Mouse (Mus musculus) kidney, adult 2 months (tissue): ENCODE results near the gene Hectd2. TPM values are rescaled to one million over a fixed set of nuclear protein-coding genes. Genes with fewer than 3 reads are reported as not detected.
A peak's percentile ranks its signal among the peaks of the same experiment; 100 is the strongest.

Experiments used
- DNase-seq: peaks from one replicate; pipeline ENCODE4 v3.0.0; 2021
- H3K27ac ChIP-seq: fragments of 200-500 bp; 2 replicates; pipeline ENCODE4 v1.5.1; 2012; ENCODE audit warnings: low read depth, low read length, control low read depth, inconsistent platforms; ENCODE audit not compliant: insufficient read depth
- H3K27me3 ChIP-seq: fragments of 200-500 bp; replicated peaks from 2 replicates; pipeline ENCODE4 v1.6.1; 2012; ENCODE audit warnings: mild to moderate bottlenecking, moderate library complexity, low read length, inconsistent platforms; ENCODE audit not compliant: control insufficient read depth, insufficient read depth
- H3K36me3 ChIP-seq: fragments of 200-500 bp; 2 replicates; pipeline ENCODE4 v1.6.1; 2012; ENCODE audit warnings: mild to moderate bottlenecking, moderate library complexity, low read length, inconsistent platforms; ENCODE audit not compliant: control insufficient read depth, insufficient read depth
- H3K4me1 ChIP-seq: fragments of 200-500 bp; 2 replicates; pipeline ENCODE4 v1.6.1; 2011; ENCODE audit warnings: low read length; ENCODE audit not compliant: control insufficient read depth, insufficient read depth
- H3K4me3 ChIP-seq: fragments of 200-500 bp; 2 replicates; pipeline ENCODE4 v1.5.1; 2011; ENCODE audit warnings: mild to moderate bottlenecking, low read depth, low read length, control low read depth; ENCODE audit not compliant: insufficient read depth
- CTCF ChIP-seq: fragments of 200-500 bp; conservative IDR thresholded peaks from 2 replicates; pipeline ENCODE4 v1.5.1; 2011; ENCODE audit warnings: low read depth, mild to moderate bottlenecking, control low read depth, low read length, moderate library complexity, mixed read lengths; ENCODE audit not compliant: insufficient read depth, insufficient read length
- POLR2A ChIP-seq: fragments of 200-500 bp; IDR thresholded peaks from one replicate; pipeline ENCODE4 v1.6.1; 2011; ENCODE audit warnings: low read depth, low read length, control low read depth
- WGBS: fragments of 180-500 bp; shearing (Covaris S2); methylation state at CpG from one replicate; pipeline ENCODE4 v1.1.7; 2018; 5-methylcytosine and 5-hydroxymethylcytosine counted together
- polyA plus RNA-seq: library from polyadenylated mRNA; depleted of rRNA; stranded (reverse); fragments of >200 nt; gene quantifications from 2 replicates; pipeline ENCODE4 v1.2.3, GENCODE M21; 2012

The Hectd2 gene
- polyA plus RNA-seq, 1 experiment, result 0.41 TPM

- H3K27me3 ChIP-seq, result no peaks in the 10 kb centered on the region
- H3K4me3 ChIP-seq, result no peak overlapping the region
- H3K4me1 ChIP-seq, result 0 out of 2 replicates have a peak, but pooled peaks cover 4% of the 10 kb centered on the region
- no peak for DNase-seq
- 76% methylated on average over 6 of the region's 6 CpGs for WGBS
- TF ChIP-seq CTCF (no peak), POLR2A (no peak)
- no peak overlapping the region for H3K27ac ChIP-seq
- no peaks in the 10 kb centered on the region for H3K36me3 ChIP-seq
These were observed 91.0 kb downstream of the Hectd2 start for GRCm38 (mm10) chr19:36645308-36645889.

DNA sequence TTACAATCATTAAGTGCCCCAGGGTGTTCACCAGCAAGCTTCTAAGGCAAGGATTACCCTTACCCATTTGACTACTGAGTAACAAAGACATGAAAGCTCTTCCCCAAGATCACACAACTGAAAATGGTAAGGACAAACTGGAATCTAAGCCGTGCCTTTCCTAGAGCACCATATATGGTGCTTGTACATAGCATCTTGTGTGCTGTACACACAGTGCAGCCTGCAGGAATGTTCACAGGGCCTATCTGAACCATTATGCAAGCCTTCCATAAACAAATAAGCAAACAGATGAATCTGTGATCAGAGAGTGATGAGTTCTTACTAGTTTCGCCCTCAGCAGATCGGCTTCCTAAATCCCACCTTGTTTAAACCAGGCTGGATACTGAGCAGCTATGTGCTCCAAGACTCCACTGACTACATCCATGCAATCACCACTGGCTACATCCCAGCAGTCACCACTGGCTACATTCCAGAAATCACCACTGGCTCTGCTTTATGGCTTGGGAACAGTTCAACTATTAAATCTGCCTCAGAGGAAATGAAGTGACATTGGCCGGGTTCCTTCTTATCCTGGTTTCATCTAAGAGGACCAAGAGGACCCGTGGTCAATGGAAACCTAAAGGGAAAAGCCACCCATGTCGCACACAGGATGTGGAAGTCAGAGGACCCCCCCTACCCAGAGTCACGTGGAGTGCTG lies 91.8 kb downstream of the Hectd2 start:
- H3K27me3 ChIP-seq, result no peaks in the 10 kb centered on the region
- no peak overlapping the region for H3K4me3 ChIP-seq
- H3K27ac ChIP-seq, result no peak overlapping the region
- H3K36me3 ChIP-seq, result no peaks in the 10 kb centered on the region
- TF ChIP-seq CTCF, result no peak
- no peak for TF ChIP-seq POLR2A
- WGBS, result 54% methylated on average over 7 of the region's 7 CpGs
- DNase-seq, result peak; percentile 52
- H3K4me1 ChIP-seq, result 0 out of 2 replicates have a peak, but pooled peaks cover 4% of the 10 kb centered on the region

DNA sequence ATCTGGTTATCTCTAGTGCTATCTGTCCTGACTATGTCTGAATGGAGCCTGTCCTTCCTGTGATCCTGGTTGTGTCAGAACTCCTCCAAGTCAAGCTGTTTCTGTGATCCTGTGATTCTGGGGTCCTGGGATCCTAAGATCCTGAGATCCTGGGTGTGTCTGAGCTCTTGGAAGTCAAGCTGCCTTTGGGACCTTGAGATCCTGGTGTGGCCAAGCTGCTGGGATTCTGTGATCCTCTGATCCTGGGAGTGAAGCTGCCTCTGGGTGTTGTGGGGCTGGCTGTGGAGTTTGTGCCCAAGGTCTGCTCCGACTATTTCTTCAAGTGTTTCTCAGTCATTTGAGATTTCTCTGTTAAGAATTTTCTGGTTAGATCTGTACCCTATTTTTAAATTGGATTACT lies 98.2 kb downstream of the Hectd2 start:
- WGBS, result 97% methylated on average over 1 of the region's 1 CpGs
- H3K27ac ChIP-seq, result no peak overlapping the region
- H3K36me3 ChIP-seq, result no peaks in the 10 kb centered on the region
- no peak for DNase-seq
- no peaks in the 10 kb centered on the region for H3K4me1 ChIP-seq
- H3K27me3 ChIP-seq, result no peaks in the 10 kb centered on the region; the same call in 1 of the 2 replicates
- TF ChIP-seq POLR2A (no peak), CTCF (no peak)
- H3K4me3 ChIP-seq, result no peak overlapping the region

DNA sequence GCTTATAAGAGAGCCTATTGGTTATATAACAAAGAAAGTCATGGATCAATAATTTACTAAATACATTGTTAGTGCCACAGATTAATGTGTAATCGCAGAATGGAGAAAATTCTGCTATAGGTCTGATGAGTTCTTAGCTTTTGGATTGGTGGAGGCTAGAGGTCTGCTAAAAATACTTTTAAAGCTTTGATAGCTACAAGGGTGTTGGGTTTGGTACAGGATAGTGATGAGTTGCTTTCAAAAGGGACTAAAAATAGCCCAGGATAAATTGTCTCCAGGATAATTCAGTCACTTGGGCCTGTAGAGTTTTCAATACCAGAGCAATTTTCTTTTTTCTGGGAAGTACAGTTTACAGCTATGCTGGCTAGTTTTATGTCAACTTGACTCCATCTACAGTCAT lies 108.3 kb downstream of the Hectd2 start:
- Histone ChIP-seq H3K4me3 (no peak overlapping the region), H3K4me1 (no peaks in the 10 kb centered on the region), H3K27me3 (no peaks in the 10 kb centered on the region), H3K27ac (no peak overlapping the region), H3K36me3 (no peaks in the 10 kb centered on the region)
- no peak for DNase-seq
- 94% methylated on average over 1 of the region's 1 CpGs for WGBS
- no peak for TF ChIP-seq CTCF
- no peak for TF ChIP-seq POLR2A

DNA sequence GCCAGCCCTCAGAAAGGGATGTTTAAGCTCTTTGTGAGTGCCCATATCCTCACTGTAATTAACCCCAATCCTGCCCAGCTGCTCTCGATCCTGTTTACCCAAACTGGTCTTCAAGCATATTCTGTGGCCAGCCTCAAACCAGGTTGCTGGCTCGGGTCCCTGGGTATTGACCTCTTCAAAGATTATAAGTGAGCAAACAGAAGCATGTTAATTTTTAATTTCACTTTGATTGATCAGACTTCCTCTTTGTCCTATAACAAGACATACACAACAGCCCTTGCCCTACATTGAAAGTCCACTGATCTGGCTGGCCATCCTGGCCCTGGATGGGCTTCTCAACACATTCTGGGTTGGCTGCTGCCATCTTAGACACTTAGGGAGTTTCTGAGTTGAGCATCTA lies 109.5 kb downstream of the Hectd2 start:
- TF ChIP-seq CTCF (no peak), POLR2A (no peak)
- WGBS, result 75% methylated on average over 2 of the region's 2 CpGs
- no peak for DNase-seq
- H3K36me3 ChIP-seq, result no peaks in the 10 kb centered on the region
- H3K27ac ChIP-seq, result no peak overlapping the region
- H3K4me3 ChIP-seq, result no peak overlapping the region
- H3K27me3 ChIP-seq, result no peaks in the 10 kb centered on the region
- H3K4me1 ChIP-seq, result no peaks in the 10 kb centered on the region

- H3K27me3 ChIP-seq, result no peaks in the 10 kb centered on the region
- no peaks in the 10 kb centered on the region for H3K4me1 ChIP-seq
- H3K36me3 ChIP-seq, result no peaks in the 10 kb centered on the region
- no peak for DNase-seq
- WGBS, result 90% methylated on average over 6 of the region's 6 CpGs
- TF ChIP-seq CTCF (no peak), POLR2A (no peak)
- no peak overlapping the region for H3K4me3 ChIP-seq
- no peak overlapping the region for H3K27ac ChIP-seq
These were observed 110.0 kb downstream of the Hectd2 start for GRCm38 (mm10) chr19:36664417-36664816.

- no peak overlapping the region for H3K4me3 ChIP-seq
- DNase-seq, result no peak
- no peak for TF ChIP-seq POLR2A
- TF ChIP-seq CTCF, result no peak
- H3K36me3 ChIP-seq, result no peaks in the 10 kb centered on the region
- WGBS, result 88% methylated on average over 7 of the region's 7 CpGs
- no peak overlapping the region for H3K27ac ChIP-seq
- H3K4me1 ChIP-seq, result no peaks in the 10 kb centered on the region
- H3K27me3 ChIP-seq, result no peaks in the 10 kb centered on the region
These were observed 110.8 kb downstream of the Hectd2 start for GRCm38 (mm10) chr19:36665206-36665605.
